Mouse (Mus musculus) lung, adult 2 months (tissue): Measurements from ENCODE around the gene Cul4a.

ENCODE experiments used
- CTCF ChIP-seq: fragments of 200-500 bp; IDR thresholded peaks from 2 replicates; pipeline ENCODE4 v1.5.1; 2011; ENCODE audit warnings: mild to moderate bottlenecking, low read length, control low read depth; ENCODE audit not compliant: insufficient read depth
- POLR2A ChIP-seq: fragments of 200-500 bp; IDR thresholded peaks from 2 replicates; pipeline ENCODE4 v1.6.1; 2011; ENCODE audit warnings: low read depth, mild to moderate bottlenecking, control low read depth, low read length, borderline replicate concordance; ENCODE audit errors: extremely low read depth

DNA sequence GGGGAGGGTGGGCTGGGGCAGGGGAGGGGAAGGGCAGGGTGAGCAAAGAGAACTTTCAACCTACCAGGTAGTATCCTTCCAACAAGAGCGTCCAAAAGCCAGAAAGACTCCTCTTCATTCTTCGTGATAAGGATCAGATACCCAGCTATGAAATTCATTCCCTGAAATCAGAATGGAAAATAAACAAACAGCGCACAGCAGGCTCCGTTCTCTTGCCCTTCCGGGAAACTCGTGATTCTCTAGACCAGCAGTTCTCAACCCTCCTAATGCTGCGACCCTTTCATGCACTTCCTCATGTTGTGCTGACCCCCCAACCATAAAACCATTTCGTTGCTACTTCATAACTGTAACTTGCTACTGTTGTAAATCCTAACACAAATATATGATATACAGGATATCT is 81.4 kb downstream of the Cul4a start:
- no peak for TF ChIP-seq CTCF
- TF ChIP-seq POLR2A: no peak
